Mouse (Mus musculus): ENCODE data around the gene Dnajc22. TPM values are rescaled to one million over a fixed set of nuclear protein-coding genes. Genes with fewer than 3 reads are reported as not detected.
A peak's percentile ranks its signal among the peaks of the same experiment; 100 is the strongest.

Gene Dnajc22
- total RNA-seq, 2 experiments from 2014 or later, result 0.12 TPM; not detected in 1

DNA sequence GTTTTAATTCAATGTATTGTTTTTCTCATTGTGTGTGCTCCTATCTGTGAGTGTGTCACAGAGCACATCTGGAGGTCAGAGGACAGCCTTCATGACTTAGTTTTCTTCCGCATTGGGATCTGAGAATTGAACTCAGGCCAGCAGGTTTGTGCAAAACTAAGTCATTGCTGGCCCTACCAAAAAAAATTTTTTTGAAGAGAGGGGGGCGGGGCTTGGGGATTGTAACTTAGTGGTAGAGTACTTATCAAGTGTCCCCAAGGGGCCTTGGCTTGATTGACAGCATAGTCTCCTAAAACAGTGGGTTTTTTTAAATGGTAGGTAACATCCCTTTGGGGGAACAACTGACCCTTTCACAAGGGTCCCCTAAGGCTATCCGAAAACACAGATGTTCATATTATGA lies 18.2 kb downstream of the Dnajc22 start:
- intact Hi-C loops (cut with DNase I; ENCODE audit: low total_unique reads), result no loop called here

DNA sequence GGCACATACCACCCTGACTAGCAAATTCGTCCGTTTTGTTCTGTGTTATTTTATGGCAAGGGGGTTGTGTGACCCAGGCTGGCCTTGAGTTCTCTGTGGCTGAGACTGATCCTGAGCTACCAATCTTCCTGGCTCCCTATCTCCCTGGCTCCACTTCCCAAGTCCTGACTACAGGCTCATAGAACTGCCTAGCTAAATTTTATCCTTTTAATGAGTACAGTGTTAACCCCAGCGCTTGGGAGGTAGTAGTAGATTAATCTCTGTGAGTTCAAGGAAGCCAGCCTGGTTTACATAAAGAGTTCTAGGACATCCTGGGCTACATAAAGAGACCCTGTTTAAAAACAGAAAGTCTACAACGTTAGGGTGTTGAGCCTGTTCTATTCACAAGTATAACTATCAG lies 18.8 kb downstream of the Dnajc22 start:
- no peak for DNase-seq
- intact Hi-C loops (cut with DNase I; ENCODE audit: low total_unique reads), result no loop called here

More for the DNA sequence above, 18.2 kb downstream of the Dnajc22 start:
- DNase-seq, result no peak

- no peak for DNase-seq
- intact Hi-C loops (cut with DNase I; ENCODE audit: low total_unique reads), result no loop called here
Observed at GRCm38 (mm10) chr15:99112843-99113395, 19.9 kb downstream of the Dnajc22 start.

GRCm38 (mm10) chr15:99113396-99113975 lies 20.5 kb downstream of the Dnajc22 start:
- intact Hi-C loops (cut with DNase I; ENCODE audit: low total_unique reads), result no loop called here
- DNase-seq, result no peak

DNA sequence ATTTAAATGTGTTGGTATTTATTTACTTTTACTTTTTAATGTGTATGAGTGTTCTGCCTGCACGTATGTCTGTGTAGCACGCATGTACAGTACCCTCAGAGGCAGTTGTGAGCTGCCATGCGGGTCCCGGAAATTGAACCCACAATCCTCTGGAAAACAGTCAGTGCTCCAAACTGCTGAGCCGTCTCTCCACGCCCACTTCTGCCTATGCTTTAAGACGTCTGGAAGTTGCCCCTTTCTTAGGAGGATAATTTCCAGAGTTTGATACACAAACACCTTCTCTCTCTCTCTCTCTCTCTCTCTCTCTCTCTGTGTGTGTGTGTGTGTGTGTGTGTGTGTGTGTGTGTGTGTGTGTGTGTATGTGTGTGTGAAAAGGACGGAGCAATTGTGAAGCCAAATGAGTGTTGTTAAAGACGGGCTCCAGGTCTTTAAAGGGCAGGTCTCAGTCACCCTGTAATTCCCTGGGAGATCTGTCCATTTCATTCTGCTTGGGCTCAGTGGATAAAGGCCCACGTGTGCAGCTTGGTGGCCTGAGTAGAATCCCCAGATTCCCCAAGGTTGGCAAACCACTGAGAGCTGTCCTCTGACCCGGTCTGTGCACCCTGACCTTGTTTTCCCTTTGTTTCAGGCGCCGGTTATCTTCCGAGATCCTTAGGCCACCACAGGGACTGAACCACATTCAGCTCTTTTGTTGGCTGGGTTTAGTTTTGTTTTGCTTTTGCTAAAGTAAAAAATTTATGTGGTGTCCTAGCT lies 21.5 kb downstream of the Dnajc22 start:
- no peak for DNase-seq
- intact Hi-C loops (cut with DNase I; ENCODE audit: low total_unique reads), result no loop called here

- DNase-seq, result no peak
- intact Hi-C loops (cut with DNase I; ENCODE audit: low total_unique reads), result no loop called here
Observed at GRCm38 (mm10) chr15:99115065-99115423, 22.1 kb downstream of the Dnajc22 start.

DNA sequence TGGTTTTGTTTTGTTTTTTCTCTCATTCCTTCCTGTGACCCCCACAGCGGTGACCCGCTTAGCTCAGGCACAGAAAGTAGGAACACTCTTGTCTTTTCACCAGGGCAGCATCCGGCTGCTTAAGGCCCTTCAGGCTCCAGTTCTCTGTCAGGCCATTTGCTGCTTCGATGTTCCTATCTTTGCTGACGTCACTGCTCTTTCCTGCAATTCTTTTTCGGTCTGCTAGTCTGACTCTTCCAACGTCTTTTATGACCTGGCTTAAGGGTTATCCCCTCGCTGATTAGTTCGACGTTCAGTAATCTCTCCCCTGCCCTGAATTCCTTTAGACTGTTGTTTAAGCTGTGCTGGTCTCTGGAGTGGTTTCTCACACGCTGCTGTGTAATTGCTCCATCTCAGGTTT lies 23.6 kb downstream of the Dnajc22 start:
- no peak for DNase-seq
- intact Hi-C loops (cut with DNase I; ENCODE audit: low total_unique reads), result no loop called here

DNA sequence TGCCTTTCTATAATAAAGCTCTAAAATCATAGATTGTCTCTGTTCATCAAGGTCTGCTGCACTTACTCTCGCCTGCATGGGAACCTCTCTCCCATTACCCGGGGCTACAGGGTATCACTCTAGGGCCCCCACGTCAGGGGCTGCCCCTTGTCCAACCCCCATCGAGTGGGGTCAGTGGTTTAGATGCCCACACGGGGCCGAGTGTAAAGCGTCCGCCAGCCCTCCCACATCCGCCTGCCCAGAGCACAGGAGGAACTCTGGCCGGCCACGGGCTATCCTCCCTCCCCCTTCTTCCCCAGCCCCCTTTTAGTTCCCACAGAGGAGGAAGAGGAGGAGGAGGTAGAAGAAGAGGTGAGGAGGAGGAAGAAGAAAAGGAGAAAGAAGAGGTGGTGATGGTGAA lies 27.8 kb downstream of the Dnajc22 start:
- intact Hi-C loops (cut with DNase I; ENCODE audit: low total_unique reads), result no loop called here
- DNase-seq, result no peak

GRCm38 (mm10) chr15:99122642-99123041 lies 29.7 kb downstream of the Dnajc22 start:
- intact Hi-C loops (cut with DNase I; ENCODE audit: low total_unique reads), result no loop called here
- no peak for DNase-seq

DNA sequence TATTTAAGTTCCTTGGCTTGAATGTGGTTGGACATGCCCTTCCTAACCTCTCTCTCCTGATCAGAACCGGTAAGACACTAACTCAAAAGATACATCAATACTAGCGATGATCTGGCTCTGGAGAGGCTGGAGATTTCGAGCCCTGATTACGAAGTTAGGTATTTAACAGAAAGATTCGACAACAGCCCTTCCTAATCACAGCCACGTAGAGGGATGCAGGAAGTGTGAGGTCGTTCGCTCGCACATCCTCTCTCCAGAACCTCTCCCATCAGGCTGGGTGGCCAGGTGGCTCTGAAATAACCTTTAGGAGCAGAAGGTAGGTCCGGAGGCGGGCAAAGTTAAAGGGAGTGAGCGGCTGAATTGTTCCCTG lies 32.7 kb downstream of the Dnajc22 start, which contains the start of gene Spats2:
Spats2 (plus strand) TSS at position 206 of the 370 bp plus-strand sequence.
- intact Hi-C loops (cut with DNase I; ENCODE audit: low total_unique reads), result no loop called here
- no peak for DNase-seq

DNA sequence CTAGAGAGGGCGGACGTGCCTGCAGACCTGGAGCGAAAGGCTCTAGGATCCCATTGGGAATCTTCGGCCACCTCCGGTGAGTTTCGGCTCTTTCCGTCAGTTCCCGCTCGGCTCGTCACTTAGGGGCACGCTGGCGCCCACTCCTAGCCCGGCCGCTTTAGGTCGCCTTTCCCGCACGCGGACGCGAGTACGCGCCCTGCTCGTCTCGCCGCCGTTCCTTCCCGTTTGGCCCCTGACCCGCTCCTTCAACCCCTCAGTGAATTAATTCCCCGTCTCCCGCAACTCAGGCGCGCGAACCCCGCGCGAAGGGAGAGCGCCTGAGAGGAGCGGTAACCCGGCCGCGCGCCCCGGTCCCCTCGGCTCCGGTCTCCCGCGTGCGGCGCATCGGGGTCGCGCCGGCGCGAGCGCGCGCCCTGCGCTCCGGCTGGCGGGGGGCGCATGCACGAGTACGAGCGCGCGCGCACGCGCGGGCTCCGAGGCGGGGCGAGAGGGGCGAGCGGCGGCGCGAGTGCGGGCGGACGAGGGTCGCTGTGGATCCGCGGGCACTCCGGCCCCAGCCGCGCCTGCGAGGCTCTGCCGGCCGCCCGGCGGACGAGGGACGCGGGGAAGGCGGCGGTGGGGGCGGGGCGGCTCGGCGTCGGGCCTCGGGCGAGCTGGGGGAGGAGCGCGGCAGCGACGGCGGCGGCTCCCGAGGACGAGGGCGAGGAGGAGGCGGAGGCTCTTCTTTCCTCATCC lies 33.3 kb downstream of the Dnajc22 start:
- DNase-seq, result peak; percentile 86
- intact Hi-C loops (cut with DNase I; ENCODE audit: low total_unique reads), result no loop called here

DNA sequence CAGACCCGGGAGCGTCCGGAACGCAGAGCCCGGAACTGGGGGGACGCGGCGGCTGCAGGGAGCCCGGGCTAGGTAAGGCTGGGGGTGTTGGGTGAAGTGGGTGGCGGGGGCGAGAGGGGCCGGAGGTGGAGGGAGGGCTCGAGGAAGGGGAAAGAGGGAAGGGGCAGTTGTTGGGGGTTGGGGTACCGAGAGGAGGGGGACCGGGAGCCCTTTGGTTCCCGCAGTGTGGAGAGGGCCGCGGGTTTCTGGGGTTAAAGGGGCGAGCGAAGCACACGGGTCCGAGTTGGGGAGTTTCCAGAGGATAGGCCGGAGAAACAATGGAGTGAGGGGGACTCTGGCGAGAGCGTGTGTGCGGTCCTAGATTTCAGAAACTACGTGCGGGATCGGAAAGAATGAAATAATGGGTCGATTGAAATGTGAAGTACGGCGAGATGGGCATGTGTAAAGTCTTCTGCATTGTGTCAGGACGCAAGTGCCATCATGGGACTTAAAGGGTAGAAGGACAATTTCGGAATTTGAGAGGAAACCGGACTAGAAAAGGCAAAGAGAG lies 33.9 kb downstream of the Dnajc22 start:
- intact Hi-C loops (cut with DNase I; ENCODE audit: low total_unique reads), result no loop called here

GRCm38 (mm10) chr15:99127851-99128522 lies 35.0 kb downstream of the Dnajc22 start:
- DNase-seq, result no peak
- intact Hi-C loops (cut with DNase I; ENCODE audit: low total_unique reads), result no loop called here

More for the DNA sequence above, 33.9 kb downstream of the Dnajc22 start:
- no peak for DNase-seq

- DNase-seq, result no peak
- intact Hi-C loops (cut with DNase I; ENCODE audit: low total_unique reads), result no loop called here
Observed at GRCm38 (mm10) chr15:99129441-99129840, 36.5 kb downstream of the Dnajc22 start.

GRCm38 (mm10) chr15:99129956-99130910 lies 37.3 kb downstream of the Dnajc22 start:
- DNase-seq, result no peak
- intact Hi-C loops (cut with DNase I; ENCODE audit: low total_unique reads), result no loop called here

- intact Hi-C loops (cut with DNase I; ENCODE audit: low total_unique reads), result no loop called here
Observed at GRCm38 (mm10) chr15:99138389-99138788, 45.4 kb downstream of the Dnajc22 start.

GRCm38 (mm10) chr15:99139669-99140068 lies 46.7 kb downstream of the Dnajc22 start:
- DNase-seq, result peak; percentile 36
- intact Hi-C loops (cut with DNase I; ENCODE audit: low total_unique reads), result no loop called here

More at GRCm38 (mm10) chr15:99138389-99138788, 45.4 kb downstream of the Dnajc22 start:
- no peak for DNase-seq

GRCm38 (mm10) chr15:99150516-99150915 lies 57.5 kb downstream of the Dnajc22 start:
- intact Hi-C loops (cut with DNase I; ENCODE audit: low total_unique reads), result no loop called here

More at GRCm38 (mm10) chr15:99150516-99150915, 57.5 kb downstream of the Dnajc22 start:
- no peak for DNase-seq

Measured in gastrocnemius, postnatal 14 days (tissue).